Mouse (Mus musculus) CH12F3 (cell line): Measurements from ENCODE around the gene 1700018F24Rik.
"Not testable (repeated sequence)": the region's sequence is repeated elsewhere in the genome, so short reads cannot be mapped to it uniquely, and the experiment has no call there.

Experiments
- in situ Hi-C: fragments of 300-500 bp; cut with MboI; formaldehyde crosslinking; loops from 2 replicates; pipeline ENCODE4 v1.14.3; 2020; ENCODE audit warnings: low sequenced_read_pairs

1700018F24Rik gene

DNA sequence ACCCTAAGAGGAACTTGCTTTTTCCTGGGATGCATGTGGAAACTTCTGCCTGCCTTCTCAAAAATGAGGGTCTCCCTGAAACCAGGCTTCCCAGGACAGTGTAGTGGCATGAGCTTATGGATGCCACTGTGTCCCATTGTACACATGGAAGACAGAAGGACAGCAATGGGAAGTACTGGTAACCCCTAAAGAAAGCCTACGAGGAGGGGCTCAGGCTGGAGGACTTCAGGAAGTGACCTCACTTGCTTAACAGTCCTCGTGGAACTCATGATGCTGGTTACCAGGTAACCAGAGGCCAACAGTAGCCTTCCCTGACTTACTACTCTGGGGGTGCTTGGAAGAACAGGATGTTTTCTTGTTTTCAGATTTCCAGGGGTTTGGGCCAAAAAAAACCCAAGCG, at the start of gene 1700018F24Rik:
1700018F24Rik (plus strand) TSS at position 301 of the 400 bp plus-strand sequence.
- in situ Hi-C loops = not testable (repeated sequence)

DNA sequence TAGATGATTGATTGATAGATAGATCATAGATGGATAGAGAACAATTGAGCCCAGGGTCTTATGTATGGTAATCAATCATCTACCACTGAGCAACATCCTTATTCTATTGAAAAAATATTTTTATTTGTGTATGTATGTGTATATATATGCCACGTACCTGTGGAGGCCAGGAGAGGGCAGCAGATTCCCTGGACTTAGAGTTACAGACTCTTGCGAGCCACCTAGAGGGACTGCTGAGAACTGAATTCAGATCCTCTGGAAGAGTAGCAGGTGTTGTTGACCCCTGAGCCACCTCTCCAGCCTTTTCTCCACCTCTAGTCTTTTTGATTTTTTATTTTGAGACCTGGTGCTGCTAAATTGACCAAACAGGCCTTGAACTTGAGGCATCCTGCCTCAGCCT, 44.3 kb upstream of the 1700018F24Rik start:
- in situ Hi-C loops = no loop called here

GRCm38 (mm10) chr5:145003362-145003761, 39.4 kb upstream of the 1700018F24Rik start:
- in situ Hi-C loops = no loop called here

GRCm38 (mm10) chr5:145004495-145004894, 38.3 kb upstream of the 1700018F24Rik start:
- in situ Hi-C loops = no loop called here

DNA sequence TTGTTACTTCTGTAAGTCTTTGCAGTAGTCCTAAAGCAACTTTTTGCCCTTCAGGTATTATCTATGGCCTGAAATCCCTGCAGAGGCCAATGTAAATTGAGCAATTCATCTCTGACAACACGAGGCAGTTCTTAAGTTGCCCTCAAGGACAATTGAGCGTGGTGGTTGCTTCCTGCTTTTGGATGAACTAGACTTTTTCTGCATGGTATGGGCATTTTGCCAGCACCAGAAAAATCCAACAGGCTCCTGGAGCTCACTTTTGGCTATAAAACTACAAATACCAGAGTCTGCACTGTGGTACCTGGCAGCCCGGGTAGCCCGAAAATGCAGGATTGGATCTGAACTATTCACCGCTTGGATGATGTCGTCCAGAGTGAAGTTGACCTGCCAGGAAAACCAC, 37.2 kb upstream of the 1700018F24Rik start:
- in situ Hi-C loops = no loop called here

- in situ Hi-C loops = no loop called here
Measured at GRCm38 (mm10) chr5:145008878-145009659, 33.7 kb upstream of the 1700018F24Rik start.

DNA sequence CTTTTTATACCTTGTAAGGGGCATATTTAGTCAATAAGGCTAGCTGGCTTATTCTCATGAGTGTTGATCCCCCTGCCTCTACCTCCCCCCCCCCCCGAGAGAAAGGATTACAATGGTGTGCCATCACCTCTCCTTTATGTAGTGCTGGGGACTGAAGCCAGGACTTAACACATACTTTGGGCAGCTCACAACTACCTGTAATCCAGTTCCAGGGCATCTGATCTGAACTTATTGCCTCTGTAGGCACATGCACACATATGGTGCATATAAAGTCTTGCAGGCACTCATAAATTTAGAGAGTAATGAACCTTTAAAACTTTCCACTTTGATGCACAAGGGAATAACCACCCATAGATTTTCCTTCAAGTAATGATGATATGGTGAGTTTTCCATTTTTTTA, 28.5 kb upstream of the 1700018F24Rik start:
- in situ Hi-C loops = no loop called here

- in situ Hi-C loops = not testable (repeated sequence)
Measured at GRCm38 (mm10) chr5:145016761-145017160, 26.0 kb upstream of the 1700018F24Rik start.

DNA sequence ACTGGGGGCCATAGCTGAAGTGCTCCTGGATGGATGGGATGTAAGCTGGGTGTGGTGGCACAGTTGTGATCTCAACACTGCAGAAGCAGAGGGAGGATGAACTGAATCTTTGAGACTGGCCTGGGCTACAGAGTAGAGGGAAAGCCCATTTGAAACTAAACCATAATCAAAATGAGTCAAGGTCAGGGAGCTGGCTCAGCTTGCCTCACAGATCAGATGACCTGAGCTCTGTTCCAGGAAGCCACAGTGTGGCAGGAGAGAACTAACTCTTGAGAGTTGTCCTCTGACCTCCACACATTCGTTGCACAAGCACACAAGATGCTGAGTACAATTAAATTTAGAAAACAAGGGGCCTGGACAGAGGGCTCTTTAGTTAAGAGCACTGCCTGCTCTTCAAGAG, 22.5 kb upstream of the 1700018F24Rik start:
- in situ Hi-C loops = not testable (repeated sequence)

DNA sequence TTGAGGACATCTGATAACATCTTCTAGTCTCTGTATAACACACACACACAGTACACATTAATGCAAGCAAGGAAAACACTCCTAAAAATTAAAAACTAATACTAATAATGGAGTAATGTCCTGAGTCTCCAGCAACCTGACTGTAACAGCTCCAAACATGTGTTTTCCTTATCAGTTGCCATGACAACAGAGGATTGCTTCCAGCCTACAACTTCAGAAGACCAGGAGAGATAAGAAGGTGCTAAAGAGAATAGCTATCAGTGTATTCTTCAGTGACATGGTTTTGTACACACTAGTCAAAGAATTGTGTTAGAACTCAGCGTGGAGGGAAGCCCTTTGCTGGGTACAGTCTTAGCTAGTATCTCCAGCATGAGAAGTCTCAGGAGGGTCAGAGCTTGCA, 22.1 kb upstream of the 1700018F24Rik start:
- in situ Hi-C loops = not testable (repeated sequence)

GRCm38 (mm10) chr5:145030476-145030875, 12.3 kb upstream of the 1700018F24Rik start:
- in situ Hi-C loops = not testable (repeated sequence)

DNA sequence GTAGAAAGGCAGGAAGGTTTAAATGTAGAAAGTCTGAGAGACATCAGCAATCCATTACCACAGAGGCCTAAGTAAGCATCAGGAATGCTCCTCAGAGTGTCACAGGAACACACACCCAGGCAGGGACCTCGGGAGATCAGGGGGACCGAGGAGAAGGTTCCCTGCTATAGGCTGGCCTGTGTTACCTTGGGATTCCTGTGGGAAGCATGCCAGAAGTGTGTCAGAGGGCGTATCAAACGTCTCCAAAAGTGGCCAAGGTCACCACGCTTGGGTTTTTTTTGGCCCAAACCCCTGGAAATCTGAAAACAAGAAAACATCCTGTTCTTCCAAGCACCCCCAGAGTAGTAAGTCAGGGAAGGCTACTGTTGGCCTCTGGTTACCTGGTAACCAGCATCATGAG, 10.4 kb upstream of the 1700018F24Rik start, which contains the start of gene Gm4871:
Gm4871 (minus strand) TSS at position 364 of the 400 bp plus-strand sequence.
- in situ Hi-C loops = not testable (repeated sequence)

GRCm38 (mm10) chr5:145041628-145042027, 1.2 kb upstream of the 1700018F24Rik start:
- in situ Hi-C loops = no loop called here

DNA sequence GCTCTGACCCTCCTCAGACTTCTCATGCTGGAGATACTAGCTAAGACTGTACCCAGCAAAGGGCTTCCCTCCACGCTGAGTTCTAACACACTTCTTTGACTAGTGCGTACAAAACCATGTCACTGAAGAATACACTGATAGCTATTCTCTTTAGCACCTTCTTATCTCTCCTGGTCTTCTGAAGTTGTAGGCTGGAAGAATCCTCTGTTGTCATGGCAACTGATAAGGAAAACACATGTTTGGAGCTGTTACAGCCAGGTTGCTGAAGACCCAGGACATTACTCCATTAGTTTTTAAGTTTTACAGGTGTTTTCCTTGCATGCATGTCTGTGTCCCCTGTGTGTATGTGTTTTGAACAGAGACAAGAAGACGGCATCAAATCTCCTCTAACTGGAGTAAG, 11.4 kb downstream of the 1700018F24Rik start:
- in situ Hi-C loops = not testable (repeated sequence)

DNA sequence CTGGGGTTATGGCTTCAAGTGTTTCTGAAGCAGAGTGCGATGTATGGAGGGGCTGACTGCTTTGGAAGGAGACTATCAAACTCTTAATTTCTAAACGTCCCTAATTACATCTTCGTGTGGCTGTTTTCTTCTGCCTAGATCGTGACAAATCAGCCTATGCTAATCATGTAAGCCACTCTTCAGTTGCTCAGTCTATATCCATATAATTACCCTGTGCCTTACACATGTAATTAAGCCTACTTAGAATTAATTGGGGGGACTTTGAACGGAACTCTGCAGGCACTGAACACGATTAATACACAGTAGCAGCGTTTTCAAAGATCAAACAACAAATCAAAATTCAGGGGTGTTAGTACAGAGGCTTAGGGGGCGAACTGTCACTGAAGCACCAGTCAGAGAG, 15.1 kb downstream of the 1700018F24Rik start:
- in situ Hi-C loops = no loop called here

DNA sequence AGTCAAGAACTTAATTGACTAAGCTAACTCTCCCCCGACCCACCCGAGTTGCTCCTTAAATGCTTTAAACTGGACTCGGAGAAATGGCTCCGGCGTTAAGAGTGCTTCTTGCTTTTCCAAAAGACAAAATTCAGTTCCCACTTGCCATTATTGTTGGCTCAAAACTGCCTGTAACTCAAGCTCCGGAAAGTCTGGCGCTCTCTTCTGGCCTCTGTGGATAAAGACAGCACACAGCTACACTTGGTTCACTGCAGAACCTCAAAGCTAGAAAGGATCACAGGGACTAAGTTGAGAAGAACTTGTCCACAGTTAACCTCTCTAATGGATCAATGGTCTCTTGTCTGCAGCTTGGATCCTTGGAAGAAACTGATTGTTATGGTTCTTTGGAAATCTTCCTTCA, 15.9 kb downstream of the 1700018F24Rik start:
- in situ Hi-C loops = no loop called here

- in situ Hi-C loops = no loop called here
Measured at GRCm38 (mm10) chr5:145059524-145059923, 16.7 kb downstream of the 1700018F24Rik start.

DNA sequence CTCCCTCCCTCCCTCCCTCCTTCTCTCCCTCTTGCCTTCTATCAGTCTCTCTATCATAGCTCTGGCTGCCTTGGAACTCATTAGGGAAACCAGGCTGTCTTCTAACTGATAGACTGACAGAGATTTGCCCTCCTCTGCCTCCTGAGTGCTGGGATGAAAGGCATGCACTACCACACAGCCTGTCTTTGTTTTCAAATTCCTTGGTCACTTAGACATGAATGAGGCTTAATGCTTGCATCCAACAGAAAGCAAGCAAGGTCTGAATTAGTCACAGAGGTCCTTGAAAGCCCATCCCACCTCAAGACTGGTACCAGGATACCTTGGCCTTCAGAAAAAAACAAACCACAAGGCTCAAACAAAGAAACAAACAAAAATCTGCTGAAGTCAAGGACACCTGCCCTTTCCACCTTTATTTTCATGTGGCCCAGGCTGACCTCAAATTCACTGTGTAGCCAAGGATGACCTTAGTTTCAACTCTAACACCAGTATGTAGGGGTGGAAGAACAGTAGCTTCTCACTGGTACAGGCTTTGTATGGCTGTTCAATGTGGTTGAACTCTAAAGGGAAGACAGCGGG, 22.1 kb downstream of the 1700018F24Rik start:
- in situ Hi-C loops = no loop called here

GRCm38 (mm10) chr5:145068863-145069262, 26.1 kb downstream of the 1700018F24Rik start:
- in situ Hi-C loops = no loop called here

DNA sequence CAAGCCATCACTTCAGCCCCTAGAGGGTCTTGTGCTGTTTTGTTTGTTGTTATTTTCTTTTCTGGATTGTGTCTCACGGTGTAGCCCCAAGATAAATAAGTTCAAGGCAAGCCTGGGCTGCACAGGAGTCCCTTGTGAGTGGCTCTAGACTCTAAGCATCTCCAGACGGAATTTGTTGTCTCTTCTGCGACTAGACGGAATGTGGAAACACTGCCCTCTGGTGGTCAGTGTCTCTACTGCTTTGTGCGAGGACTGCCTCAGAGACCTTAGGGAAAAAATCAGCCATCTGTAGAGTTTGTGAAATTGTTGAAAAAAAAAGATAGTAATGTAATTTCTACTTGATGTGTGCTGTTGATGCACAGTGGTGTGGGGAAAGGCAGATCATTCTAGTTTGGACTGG, 26.9 kb downstream of the 1700018F24Rik start:
- in situ Hi-C loops = no loop called here

DNA sequence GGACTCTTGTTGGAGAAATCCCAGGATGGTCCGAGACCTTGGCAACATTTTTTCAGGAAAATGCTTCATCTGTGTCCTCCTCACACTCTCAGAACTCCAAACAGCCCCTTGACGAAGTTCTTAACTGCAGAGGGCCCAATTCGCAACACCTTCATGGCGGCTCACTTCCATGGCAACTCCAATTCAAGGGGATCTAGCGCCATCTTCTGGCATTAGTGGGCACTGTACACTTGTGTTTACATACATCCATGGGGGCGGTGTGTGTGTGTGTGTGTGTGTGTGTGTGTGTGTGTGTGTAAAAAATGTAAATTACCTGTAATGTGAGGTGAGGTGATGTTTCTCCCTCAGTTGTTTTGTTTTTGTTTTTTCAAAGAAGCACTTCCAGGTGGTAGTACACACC, 28.6 kb downstream of the 1700018F24Rik start:
- in situ Hi-C loops = no loop called here

DNA sequence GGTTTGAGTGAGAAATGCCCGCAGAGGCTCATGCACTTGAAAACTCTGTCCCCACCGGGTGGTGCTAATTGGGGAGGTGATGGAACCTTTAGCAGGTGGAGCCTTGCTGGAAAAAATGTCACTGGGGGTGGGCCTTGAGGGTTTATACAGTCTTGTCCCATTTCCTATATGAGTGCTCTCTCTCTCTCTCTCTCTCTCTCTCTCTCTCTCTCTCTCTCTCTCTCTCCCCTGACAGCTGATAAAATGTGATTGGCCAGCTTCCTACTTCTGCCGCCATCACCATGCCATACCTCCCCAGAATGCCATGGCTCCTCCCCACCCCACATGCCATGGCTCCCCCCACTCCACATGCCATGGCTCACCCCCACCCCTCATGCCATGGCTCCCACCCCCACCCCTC, 32.3 kb downstream of the 1700018F24Rik start:
- in situ Hi-C loops = no loop called here
